Mouse (Mus musculus): ENCODE measurements at regions not wholly inside any gene's neighbourhood (a gene's known extent, or its start where the extent isn't known, plus 50 kb on each side); places are given as distances from the start of the nearest gene placed in this dataset.

- TF ChIP-seq CTCF (IDR thresholded peaks at IDR 0.05; ENCODE audit: borderline replicate concordance, control insufficient read depth, extremely low read depth, insufficient read depth, low read length, poor library complexity) (no peak), POLR2A (IDR thresholded peaks at IDR 0.05; ENCODE audit: control insufficient read depth, extremely low read depth, insufficient read depth, low read length, poor library complexity) (no peak)
These were observed 302.6 kb upstream of the Fam92a start for GRCm38 (mm10) chr4:12474421-12474820.
